Mouse (Mus musculus) embryo, embryonic 9.5 days (tissue): Measurements from ENCODE around the gene Fstl3.
A peak's percentile ranks its signal among the peaks of the same experiment; 100 is the strongest.

Experiments used
- DNase-seq: peaks from one replicate; pipeline ENCODE4 v3.0.0-alpha.2; 2017; ENCODE audit errors: extremely low spot score

The Fstl3 gene

GRCm38 (mm10) chr10:79762875-79763274 is 14.2 kb upstream of the Fstl3 start:
- DNase-seq, result no peak

- DNase-seq, result no peak
Observed at GRCm38 (mm10) chr10:79764234-79764633, 12.8 kb upstream of the Fstl3 start.

- no peak for DNase-seq
Observed at GRCm38 (mm10) chr10:79765228-79765745, 11.8 kb upstream of the Fstl3 start.

DNA sequence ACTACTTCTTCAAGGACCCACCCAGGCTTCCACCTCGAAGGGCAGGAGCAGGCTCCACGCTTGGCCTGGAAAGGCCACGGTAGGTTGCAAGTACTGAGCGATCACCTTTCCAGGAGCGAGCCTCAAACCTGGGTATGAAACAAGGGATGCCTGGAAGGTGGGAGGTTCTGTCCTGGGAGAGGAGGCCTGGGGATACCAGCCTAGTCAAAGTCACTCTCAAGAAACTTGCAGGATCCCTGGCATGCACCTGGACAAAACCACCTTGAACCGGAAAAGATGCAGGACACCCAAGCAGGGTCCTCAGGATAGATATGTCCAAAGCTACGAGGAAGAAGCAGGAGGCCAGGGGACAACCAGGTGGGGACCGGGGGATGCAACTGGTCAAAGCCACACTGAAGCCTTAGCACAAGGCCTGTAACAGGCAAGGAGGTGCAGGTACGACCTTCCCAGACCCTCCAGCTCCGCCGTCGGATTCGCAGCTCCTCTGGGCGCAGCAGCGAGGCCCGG is 11.0 kb upstream of the Fstl3 start:
- no peak for DNase-seq

DNA sequence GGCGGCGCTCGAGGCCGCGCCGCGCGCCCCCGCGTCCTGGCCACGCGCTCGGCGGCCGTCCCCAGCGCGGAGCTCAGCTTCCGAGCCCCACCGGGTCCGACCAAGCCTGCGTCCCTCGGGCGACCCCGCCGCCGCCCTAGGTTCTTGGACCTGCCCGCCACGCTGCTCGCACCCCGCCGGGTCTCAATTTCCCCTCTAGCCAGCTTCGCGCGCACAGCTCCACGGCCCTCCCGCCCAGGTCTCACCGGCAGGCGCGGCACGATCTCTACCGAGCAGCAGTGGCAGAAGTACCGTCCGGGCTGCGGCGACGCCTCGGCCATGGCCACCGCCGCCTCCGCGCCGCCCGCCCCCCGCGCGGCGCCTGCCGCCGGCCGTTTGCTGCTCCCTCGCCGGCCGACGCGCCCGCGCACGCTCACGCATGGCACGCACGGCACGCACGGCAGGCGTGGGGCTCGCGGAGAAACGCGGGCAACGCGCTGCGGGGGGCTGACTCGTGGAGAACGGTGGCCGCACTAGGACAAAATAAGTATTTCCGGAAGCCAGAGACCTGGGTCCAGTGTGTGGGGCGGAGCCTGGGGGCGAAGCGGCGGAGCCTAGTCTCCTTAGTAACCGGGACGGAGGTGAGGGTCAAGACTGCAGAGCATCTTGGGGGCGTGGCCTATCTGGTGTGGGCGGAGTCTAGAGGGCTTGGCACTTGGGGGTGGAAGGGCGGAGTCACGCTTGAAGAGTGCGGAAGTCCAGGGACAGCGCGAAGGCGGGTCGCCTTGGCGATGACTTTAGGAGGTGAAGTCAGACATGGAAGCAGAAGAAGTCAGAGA is 10.4 kb upstream of the Fstl3 start, which contains the start of gene Rnf126:
Gene Rnf126, minus strand, starts transcription at position 445 of the 818 bp plus-strand sequence.
- DNase-seq, result peak; percentile 100

- DNase-seq, result peak; percentile 95
Observed at GRCm38 (mm10) chr10:79767372-79768244, 9.5 kb upstream of the Fstl3 start.

DNA sequence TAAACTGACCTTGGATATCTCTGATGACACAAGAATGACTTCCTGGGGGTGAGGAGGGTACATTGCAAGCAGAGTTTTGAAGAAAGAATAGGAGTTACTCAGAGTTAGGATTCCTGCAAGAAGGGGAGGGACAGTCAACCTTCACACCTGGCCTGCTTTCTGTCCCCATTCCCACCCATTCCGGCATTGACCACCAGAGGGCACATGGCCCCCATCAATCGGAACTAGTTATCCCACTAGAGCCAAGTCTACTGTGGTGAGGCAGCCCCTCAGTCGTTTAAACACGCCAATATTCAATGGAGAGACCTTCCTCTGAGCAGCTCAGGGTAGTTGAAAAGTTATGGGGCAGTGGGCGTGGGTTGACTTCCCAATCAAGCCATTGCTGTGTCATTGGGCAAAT is 8.7 kb upstream of the Fstl3 start:
- DNase-seq, result peak; percentile 87

DNA sequence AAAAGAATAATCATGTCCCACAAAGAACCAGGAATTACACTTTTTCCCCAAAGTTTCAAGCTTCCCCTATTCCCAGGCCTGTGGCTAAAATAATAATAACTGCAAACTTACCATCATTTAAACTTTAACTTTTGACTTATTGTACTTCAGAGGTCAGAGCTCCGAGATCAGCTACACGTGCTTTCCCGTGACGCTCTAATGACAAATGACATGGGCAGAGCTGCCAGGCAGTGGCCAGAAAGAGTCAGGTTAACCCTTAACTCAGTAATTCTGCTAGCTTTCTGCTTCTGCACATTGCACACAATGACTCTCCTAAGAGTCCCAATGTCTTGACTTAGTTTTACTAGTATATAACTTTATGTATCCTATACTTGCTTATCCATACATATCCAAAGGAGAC is 7.7 kb upstream of the Fstl3 start:
- no peak for DNase-seq

- no peak for DNase-seq
Observed at GRCm38 (mm10) chr10:79772320-79772719, 4.8 kb upstream of the Fstl3 start.

GRCm38 (mm10) chr10:79773208-79773607 is 3.9 kb upstream of the Fstl3 start:
- no peak for DNase-seq

DNA sequence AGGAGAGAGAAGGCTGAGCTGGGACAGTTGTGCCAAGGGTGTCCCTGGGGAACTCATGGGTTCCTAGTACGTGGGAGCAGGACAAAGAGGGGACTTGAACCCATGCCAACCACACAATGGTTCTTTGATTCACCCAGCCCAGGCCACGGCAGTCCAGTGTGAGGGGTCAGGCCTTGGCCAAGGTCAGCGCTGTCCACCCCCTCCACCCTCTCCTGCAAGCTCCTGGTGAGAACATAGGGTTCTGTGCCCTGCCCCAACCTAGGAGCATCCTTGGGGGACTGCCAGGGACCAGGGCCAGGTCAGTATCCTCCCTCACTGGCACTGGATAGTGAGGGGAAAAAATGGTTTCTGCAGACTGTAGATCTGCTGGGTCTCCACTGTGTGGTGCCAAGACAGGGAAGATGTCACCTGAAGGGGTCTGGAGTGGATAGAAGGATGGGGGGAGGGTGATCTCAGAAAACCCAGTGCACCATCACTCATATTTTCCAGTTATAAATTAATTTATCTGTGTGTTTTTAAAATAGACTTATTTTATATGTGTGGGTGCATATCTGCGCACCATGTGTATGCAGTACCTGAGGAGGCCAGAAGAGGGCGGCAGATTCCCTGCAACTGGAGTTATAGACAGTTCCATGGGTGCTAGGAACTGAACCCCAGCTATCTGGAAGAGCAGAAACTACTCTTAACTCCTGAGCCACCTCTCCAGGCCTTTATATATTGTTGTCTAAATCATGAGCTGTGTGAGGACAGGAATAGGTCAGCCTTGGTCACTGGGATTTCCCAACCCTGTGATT is 2.4 kb upstream of the Fstl3 start:
- DNase-seq, result no peak

DNA sequence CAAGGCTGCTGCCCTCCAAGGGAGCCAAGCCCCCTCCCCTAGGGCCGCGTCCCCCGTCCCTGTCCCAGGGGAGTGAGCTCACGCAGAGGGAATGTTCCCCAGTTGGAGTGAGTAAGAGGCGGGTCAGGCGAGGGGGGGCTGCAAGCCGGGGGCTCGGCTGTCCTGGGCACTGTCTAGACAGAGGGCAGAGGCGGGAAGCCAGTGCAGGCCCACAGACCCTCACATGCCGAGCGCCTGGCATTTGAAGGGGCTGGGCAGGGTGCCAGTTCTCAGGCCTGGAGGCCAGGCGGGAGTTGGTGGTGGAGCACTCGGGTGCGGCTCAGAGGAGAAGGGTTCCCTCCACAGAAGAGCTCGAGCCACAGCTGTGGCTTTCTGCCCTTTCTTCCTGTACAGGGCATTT is 934 bp downstream of the Fstl3 start:
- no peak for DNase-seq

- DNase-seq, result no peak
Observed at GRCm38 (mm10) chr10:79779193-79779592, 2.1 kb downstream of the Fstl3 start.

DNA sequence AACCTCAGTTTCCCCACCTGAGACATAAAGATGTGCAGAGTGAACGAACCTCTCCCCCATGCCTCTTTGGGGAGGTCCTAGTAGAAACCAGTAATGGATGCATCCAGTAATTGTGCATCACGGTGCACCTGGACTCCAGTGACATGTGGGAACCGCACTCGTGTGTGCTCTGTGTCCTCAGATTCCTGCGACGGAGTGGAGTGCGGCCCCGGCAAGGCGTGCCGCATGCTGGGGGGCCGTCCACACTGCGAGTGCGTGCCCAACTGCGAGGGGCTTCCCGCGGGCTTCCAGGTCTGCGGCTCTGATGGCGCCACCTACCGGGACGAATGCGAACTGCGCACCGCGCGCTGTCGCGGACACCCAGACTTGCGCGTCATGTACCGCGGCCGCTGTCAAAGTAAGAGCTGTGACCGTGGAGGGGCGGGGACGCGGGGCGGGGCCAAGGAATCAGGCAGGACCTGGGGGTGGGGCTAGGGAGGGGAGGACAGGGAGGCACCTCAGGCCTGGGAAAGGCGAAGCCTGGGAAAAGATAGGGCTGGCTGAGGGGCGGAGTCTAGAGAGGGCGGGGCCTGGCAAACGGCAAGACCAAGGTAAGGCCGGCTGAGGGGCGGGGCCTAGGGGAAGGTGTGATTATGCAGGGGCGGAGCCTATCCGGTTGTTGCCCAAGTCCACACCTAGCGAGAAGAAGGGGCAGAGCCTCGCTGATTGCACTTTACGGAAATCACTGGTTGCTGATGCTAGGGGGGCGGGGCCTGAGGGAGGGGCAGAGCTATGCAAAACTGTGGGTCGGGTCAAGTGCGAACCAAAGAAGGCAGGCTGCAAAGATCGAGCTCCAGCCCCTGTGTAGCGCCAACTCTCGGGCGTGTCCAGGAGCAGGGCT is 3.0 kb downstream of the Fstl3 start:
- DNase-seq, result peak; percentile 98

GRCm38 (mm10) chr10:79780664-79781015 is 3.6 kb downstream of the Fstl3 start:
- peak; percentile 81 for DNase-seq

DNA sequence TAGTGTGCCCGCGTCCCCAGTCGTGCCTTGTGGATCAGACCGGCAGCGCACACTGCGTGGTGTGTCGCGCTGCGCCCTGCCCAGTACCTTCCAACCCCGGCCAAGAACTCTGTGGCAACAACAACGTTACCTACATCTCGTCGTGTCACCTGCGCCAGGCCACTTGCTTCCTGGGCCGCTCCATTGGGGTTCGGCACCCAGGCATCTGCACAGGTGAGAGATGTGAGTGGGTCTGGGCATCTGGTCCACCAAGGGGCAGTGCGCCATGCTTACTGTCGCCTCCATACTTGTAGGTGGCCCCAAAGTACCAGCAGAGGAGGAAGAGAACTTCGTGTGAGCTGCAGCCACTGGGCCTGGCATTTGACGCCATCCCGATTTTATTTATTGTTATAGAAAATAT is 4.1 kb downstream of the Fstl3 start:
- DNase-seq, result no peak

DNA sequence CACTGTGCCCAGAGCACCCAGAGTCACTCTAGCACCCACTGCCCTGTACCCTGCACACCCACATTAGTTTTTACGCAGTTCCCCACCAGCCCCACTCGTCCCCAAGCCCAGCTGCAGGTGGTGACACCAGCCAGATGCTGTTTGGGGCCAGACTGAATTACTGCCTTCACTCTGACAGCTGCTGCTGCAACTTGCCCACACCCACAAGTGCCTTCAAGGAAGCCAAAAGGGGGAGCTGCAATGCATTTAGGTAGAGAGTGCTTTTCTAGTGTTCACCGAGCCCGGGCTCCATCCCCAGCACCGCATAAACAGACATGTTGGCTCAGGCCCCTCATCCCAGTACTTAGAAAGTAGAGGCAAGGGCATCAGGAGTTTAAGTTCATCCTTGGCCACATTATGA is 4.9 kb downstream of the Fstl3 start:
- DNase-seq, result no peak

- DNase-seq, result no peak
Observed at GRCm38 (mm10) chr10:79783050-79783449, 6.0 kb downstream of the Fstl3 start.

DNA sequence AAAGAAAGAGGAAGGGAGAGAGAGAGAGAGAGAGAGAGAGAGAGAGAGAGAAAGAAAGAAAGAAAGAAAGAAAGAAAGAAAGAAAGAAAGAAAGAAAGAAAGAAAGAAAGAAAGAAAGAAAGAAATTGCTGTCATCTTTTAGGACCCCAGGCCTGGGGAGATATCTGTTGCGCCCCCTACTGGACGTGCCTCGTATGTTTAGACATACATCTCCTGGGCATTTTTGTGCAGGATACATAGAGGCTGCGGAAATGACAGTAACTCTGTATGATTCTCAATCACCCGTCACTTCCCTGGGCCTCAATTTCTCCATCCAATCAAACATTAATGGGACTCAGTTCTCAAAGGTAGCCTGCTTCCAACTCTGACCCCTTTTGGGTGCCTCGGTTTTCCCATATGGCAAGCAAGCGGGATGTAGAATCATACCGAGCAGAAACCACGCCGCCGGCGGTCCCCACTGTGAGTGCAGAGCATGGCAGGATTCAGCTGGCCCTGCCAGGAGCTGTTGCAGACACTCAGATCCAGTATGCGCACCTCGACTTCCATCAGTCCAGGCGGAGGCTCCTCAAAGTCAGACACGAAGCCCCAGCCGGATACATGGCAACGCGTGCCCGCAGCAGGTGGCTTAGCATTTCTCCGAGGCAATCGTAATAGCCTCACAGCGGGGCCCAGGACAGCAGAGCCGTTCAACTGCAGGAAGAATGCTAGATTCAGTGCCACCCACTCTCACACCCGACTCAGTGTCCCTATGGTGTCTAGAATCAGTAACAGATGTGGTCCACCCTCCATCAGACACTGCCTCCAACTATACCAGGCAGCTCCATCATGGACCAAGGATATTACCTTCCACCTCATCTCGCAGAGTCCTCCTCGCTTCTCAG is 7.1 kb downstream of the Fstl3 start:
- no peak for DNase-seq
